Mouse (Mus musculus): ENCODE data around the gene Tpmt. TPM values are rescaled to one million over a fixed set of nuclear protein-coding genes. Genes with fewer than 3 reads are reported as not detected.

Gene Tpmt
- polyA plus RNA-seq, 1 experiment from 2014 or later, result 23.7 TPM

- H3K4me1 ChIP-seq, result peaks cover 3% of the 10 kb centered on the region; the same call in 1 of the 2 replicates
- WGBS, result 94% methylated on average over 10 of the region's 10 CpGs
- no peak overlapping the region for H3K9ac ChIP-seq
- H3K4me2 ChIP-seq, result no peak overlapping the region
- ATAC-seq (ENCODE audit: insufficient number of reproducible peaks, insufficient read depth, low FRiP score, low TSS enrichment, low read depth), result no peak
- H3K9me3 ChIP-seq, result no peaks in the 10 kb centered on the region
- no peaks in the 10 kb centered on the region for H3K27me3 ChIP-seq
- H3K4me3 ChIP-seq, result no peak overlapping the region
- no peak overlapping the region for H3K27ac ChIP-seq
- H3K36me3 ChIP-seq, result peaks cover 25% of the 10 kb centered on the region
Observed at GRCm38 (mm10) chr13:47066516-47066915, 22.0 kb upstream of the Tpmt start.

GRCm38 (mm10) chr13:47063985-47064760 lies 19.6 kb upstream of the Tpmt start:
- H3K4me3 ChIP-seq, result no peak overlapping the region
- no peaks in the 10 kb centered on the region for H3K27me3 ChIP-seq
- H3K4me1 ChIP-seq, result peaks cover 3% of the 10 kb centered on the region; the same call in 1 of the 2 replicates
- 76% methylated on average over 15 of the region's 15 CpGs for WGBS
- H3K4me2 ChIP-seq, result no peak overlapping the region
- H3K9me3 ChIP-seq, result no peaks in the 10 kb centered on the region
- no peak overlapping the region for H3K27ac ChIP-seq
- ATAC-seq (ENCODE audit: insufficient number of reproducible peaks, insufficient read depth, low FRiP score, low TSS enrichment, low read depth), result no peak
- peaks cover 45% of the 10 kb centered on the region for H3K36me3 ChIP-seq
- H3K9ac ChIP-seq, result no peak overlapping the region

GRCm38 (mm10) chr13:47062756-47063155 lies 18.2 kb upstream of the Tpmt start:
- ATAC-seq (ENCODE audit: insufficient number of reproducible peaks, insufficient read depth, low FRiP score, low TSS enrichment, low read depth), result no peak
- Histone ChIP-seq H3K4me3 (no peak overlapping the region), H3K27ac (no peak overlapping the region), H3K4me2 (no peak overlapping the region), H3K4me1 (peaks cover 3% of the 10 kb centered on the region; the same call in 1 of the 2 replicates), H3K9ac (no peak overlapping the region), H3K9me3 (no peaks in the 10 kb centered on the region), H3K27me3 (no peaks in the 10 kb centered on the region), H3K36me3 (peaks cover 48% of the 10 kb centered on the region)
- WGBS, result 82% methylated on average over 17 of the region's 17 CpGs

- WGBS, result 93% methylated on average over 5 of the region's 5 CpGs
- Histone ChIP-seq H3K27ac (no peak overlapping the region), H3K27me3 (no peaks in the 10 kb centered on the region), H3K4me3 (no peak overlapping the region), H3K9ac (no peak overlapping the region), H3K36me3 (peaks cover 55% of the 10 kb centered on the region), H3K4me2 (no peak overlapping the region), H3K9me3 (no peaks in the 10 kb centered on the region), H3K4me1 (no peaks in the 10 kb centered on the region)
- no peak for ATAC-seq (ENCODE audit: insufficient number of reproducible peaks, insufficient read depth, low FRiP score, low TSS enrichment, low read depth)
Observed at GRCm38 (mm10) chr13:47056781-47057180, 12.2 kb upstream of the Tpmt start.

GRCm38 (mm10) chr13:47056126-47056525 lies 11.6 kb upstream of the Tpmt start:
- no peak for ATAC-seq (ENCODE audit: insufficient number of reproducible peaks, insufficient read depth, low FRiP score, low TSS enrichment, low read depth)
- Histone ChIP-seq H3K4me1 (no peaks in the 10 kb centered on the region), H3K9me3 (no peaks in the 10 kb centered on the region), H3K27ac (no peak overlapping the region), H3K9ac (no peak overlapping the region), H3K36me3 (peaks cover 55% of the 10 kb centered on the region), H3K4me3 (no peak overlapping the region), H3K27me3 (no peaks in the 10 kb centered on the region), H3K4me2 (no peak overlapping the region)
- 82% methylated on average over 11 of the region's 11 CpGs for WGBS

- no peak overlapping the region for H3K9ac ChIP-seq
- H3K27ac ChIP-seq, result no peak overlapping the region
- H3K27me3 ChIP-seq, result no peaks in the 10 kb centered on the region
- no peak overlapping the region for H3K4me2 ChIP-seq
- H3K4me3 ChIP-seq, result no peak overlapping the region
- WGBS, result 80% methylated on average over 10 of the region's 10 CpGs
- H3K9me3 ChIP-seq, result no peaks in the 10 kb centered on the region
- H3K4me1 ChIP-seq, result no peaks in the 10 kb centered on the region
- H3K36me3 ChIP-seq, result peaks cover 56% of the 10 kb centered on the region
- ATAC-seq (ENCODE audit: insufficient number of reproducible peaks, insufficient read depth, low FRiP score, low TSS enrichment, low read depth), result no peak
Observed at GRCm38 (mm10) chr13:47053971-47054370, 9.4 kb upstream of the Tpmt start.

- H3K9me3 ChIP-seq, result no peaks in the 10 kb centered on the region
- no peak overlapping the region for H3K27ac ChIP-seq
- H3K4me1 ChIP-seq, result no peaks in the 10 kb centered on the region
- no peak overlapping the region for H3K4me2 ChIP-seq
- 74% methylated on average over 4 of the region's 4 CpGs for WGBS
- H3K36me3 ChIP-seq, result peaks cover 46% of the 10 kb centered on the region
- no peak overlapping the region for H3K9ac ChIP-seq
- no peak for ATAC-seq (ENCODE audit: insufficient number of reproducible peaks, insufficient read depth, low FRiP score, low TSS enrichment, low read depth)
- no peaks in the 10 kb centered on the region for H3K27me3 ChIP-seq
- H3K4me3 ChIP-seq, result no peak overlapping the region
Observed at GRCm38 (mm10) chr13:47050009-47050408, 5.5 kb upstream of the Tpmt start.

- Histone ChIP-seq H3K9ac (no peak overlapping the region), H3K36me3 (peaks cover 37% of the 10 kb centered on the region), H3K4me2 (no peak overlapping the region), H3K9me3 (no peaks in the 10 kb centered on the region), H3K4me1 (peaks cover 8% of the 10 kb centered on the region), H3K27ac (no peak overlapping the region), H3K4me3 (no peak overlapping the region), H3K27me3 (no peaks in the 10 kb centered on the region)
- no peak for ATAC-seq (ENCODE audit: insufficient number of reproducible peaks, insufficient read depth, low FRiP score, low TSS enrichment, low read depth)
- 89% methylated on average over 4 of the region's 4 CpGs for WGBS
Observed at GRCm38 (mm10) chr13:47047996-47048395, 3.5 kb upstream of the Tpmt start.

- H3K4me2 ChIP-seq, result peak overlapping the region; percentile 100
- H3K9me3 ChIP-seq, result no peaks in the 10 kb centered on the region
- H3K9ac ChIP-seq, result peak overlapping the region; percentile 84
- peak overlapping the region; percentile 41 for H3K27ac ChIP-seq
- H3K27me3 ChIP-seq, result no peaks in the 10 kb centered on the region
- peaks cover 8% of the 10 kb centered on the region for H3K36me3 ChIP-seq
- H3K4me1 ChIP-seq, result peaks cover 12% of the 10 kb centered on the region
- peak; percentile 21; the same call in 1 of the 2 replicates for ATAC-seq (ENCODE audit: insufficient number of reproducible peaks, insufficient read depth, low FRiP score, low TSS enrichment, low read depth)
- under 1% methylated on average over 45 of the region's 45 CpGs for WGBS
- H3K4me3 ChIP-seq, result peak overlapping the region; percentile 83
Observed at GRCm38 (mm10) chr13:47043833-47044616, 512 bp downstream of the Tpmt start.

- peak within 1 kb of the TSS; percentile 84 for H3K9ac ChIP-seq
- H3K4me3 ChIP-seq, result peak within 1 kb of the TSS; percentile 83
- H3K36me3 ChIP-seq, result 0 out of 2 replicates have a peak, but pooled peaks cover 3% of the 10 kb centered on the region
- H3K27me3 ChIP-seq, result no peaks in the 10 kb centered on the region
- peak within 1 kb of the TSS; percentile 58 for H3K27ac ChIP-seq
- peak; percentile 94 for ATAC-seq (ENCODE audit: insufficient number of reproducible peaks, insufficient read depth, low FRiP score, low TSS enrichment, low read depth)
- under 1% methylated on average over 45 of the region's 48 CpGs for WGBS
- H3K4me1 ChIP-seq, result peaks cover 12% of the 10 kb centered on the region
- peak within 1 kb of the TSS; percentile 100 for H3K4me2 ChIP-seq
- H3K9me3 ChIP-seq, result no peaks in the 10 kb centered on the region
Observed at GRCm38 (mm10) chr13:47043030-47043680, 1.4 kb downstream of the Tpmt start, which contains the start of gene Kdm1b. Gene Kdm1b (plus strand): TSS chr13:47043499.

- peak overlapping the region; percentile 100 for H3K4me2 ChIP-seq
- H3K9ac ChIP-seq, result no peak overlapping the region
- H3K27me3 ChIP-seq, result no peaks in the 10 kb centered on the region
- peak overlapping the region; percentile 83; the same call in 1 of the 2 replicates for H3K4me3 ChIP-seq
- 55% methylated on average over 8 of the region's 8 CpGs for WGBS
- ATAC-seq (ENCODE audit: insufficient number of reproducible peaks, insufficient read depth, low FRiP score, low TSS enrichment, low read depth), result no peak
- H3K36me3 ChIP-seq, result no peaks in the 10 kb centered on the region
- no peaks in the 10 kb centered on the region for H3K9me3 ChIP-seq
- H3K4me1 ChIP-seq, result peaks cover 12% of the 10 kb centered on the region
- H3K27ac ChIP-seq, result no peak overlapping the region
Observed at GRCm38 (mm10) chr13:47042024-47042633, 2.4 kb downstream of the Tpmt start.
